Mouse (Mus musculus) intestine, embryonic 16.5 days (tissue): ENCODE data around the gene Arsg. TPM values are rescaled to one million over a fixed set of nuclear protein-coding genes. Genes with fewer than 3 reads are reported as not detected.

ENCODE experiments used
- ATAC-seq: fragments of 200-750 bp; cut with Nextera tagmentation; 2 replicates; pipeline ENCODE4 v1.8.0; 2017; ENCODE audit warnings: moderate TSS enrichment, moderate library complexity
- H3K27ac ChIP-seq: fragments of 300-500 bp; sonication (generic); 2 replicates; pipeline ENCODE4 v1.5.1; 2014; ENCODE audit warnings: mild to moderate bottlenecking, low read length
- H3K27me3 ChIP-seq: fragments of 300-500 bp; sonication (generic); replicated peaks from 2 replicates; pipeline ENCODE4 v1.6.1; 2014; ENCODE audit warnings: low read length, control low read depth, mixed read lengths; ENCODE audit not compliant: control insufficient read depth, insufficient read depth
- H3K36me3 ChIP-seq: fragments of 300-500 bp; sonication (generic); 2 replicates; pipeline ENCODE4 v1.6.1; 2014; ENCODE audit warnings: low read length, control low read depth; ENCODE audit not compliant: control insufficient read depth, insufficient read depth
- H3K4me1 ChIP-seq: fragments of 300-500 bp; sonication (generic); 2 replicates; pipeline ENCODE4 v1.6.1; 2014; ENCODE audit warnings: low read length, control low read depth, mixed read lengths; ENCODE audit not compliant: control insufficient read depth, insufficient read depth
- H3K4me2 ChIP-seq: fragments of 300-500 bp; sonication (generic); 2 replicates; pipeline ENCODE4 v1.6.1; 2014; ENCODE audit warnings: low read depth, low read length, control low read depth
- H3K4me3 ChIP-seq: fragments of 300-500 bp; sonication (generic); 2 replicates; pipeline ENCODE4 v1.5.1; 2014; ENCODE audit warnings: mild to moderate bottlenecking, low read length
- H3K9ac ChIP-seq: fragments of 300-500 bp; sonication (generic); 2 replicates; pipeline ENCODE4 v1.6.1; 2014; ENCODE audit warnings: low read depth, low read length
- H3K9me3 ChIP-seq: fragments of 300-500 bp; sonication (generic); 2 replicates; pipeline ENCODE4 v1.6.1; 2016; ENCODE audit warnings: low read length, control low read depth; ENCODE audit not compliant: control insufficient read depth
- WGBS: fragments of 180-500 bp; shearing (Covaris S2); extraction: QIAGEN DNeasy Blood & Tissue Kit; methylation state at CpG from one replicate; pipeline ENCODE4 v1.1.7; 2014; 5-methylcytosine and 5-hydroxymethylcytosine counted together
- polyA plus RNA-seq: library from polyadenylated mRNA; unstranded; fragments of >200 nt; fragmentation: Nextera tagmentation; extraction: Ambion mirVana; gene quantifications from 2 replicates; pipeline ENCODE4 v1.2.1, GENCODE M21; 2015

Gene Arsg
- polyA plus RNA-seq, 1 experiment from 2014 or later = 3.1 TPM

DNA sequence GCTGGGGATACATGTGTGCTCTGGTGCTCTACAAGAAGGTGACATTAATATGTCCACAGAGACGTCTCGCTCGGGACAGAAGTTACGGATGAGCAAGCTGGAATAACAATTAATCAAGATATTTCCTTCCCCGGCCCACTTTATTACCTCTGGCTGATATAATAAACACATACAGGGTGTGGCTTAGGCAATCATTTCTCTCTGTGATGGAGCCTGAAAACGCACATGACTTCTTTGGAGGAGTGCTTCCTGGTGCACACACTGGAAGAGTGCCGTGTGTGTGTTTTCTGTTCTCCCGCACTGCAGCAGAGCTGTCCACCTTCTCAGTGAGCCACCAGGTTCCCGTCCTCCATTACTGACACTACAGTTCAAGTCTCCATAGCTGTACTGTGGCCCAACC, 24.8 kb downstream of the Arsg start:
- Histone ChIP-seq H3K27ac (peak overlapping the region; percentile 78), H3K9me3 (no peaks in the 10 kb centered on the region), H3K9ac (0 out of 2 replicates have a peak overlapping the region, but pooled peaks have one; percentile 4), H3K4me2 (no peak overlapping the region), H3K4me3 (no peak overlapping the region), H3K4me1 (peaks cover 21% of the 10 kb centered on the region), H3K27me3 (no peaks in the 10 kb centered on the region), H3K36me3 (no peaks in the 10 kb centered on the region)
- WGBS = 49% methylated on average over 9 of the region's 9 CpGs
- ATAC-seq = peak; percentile 80

DNA sequence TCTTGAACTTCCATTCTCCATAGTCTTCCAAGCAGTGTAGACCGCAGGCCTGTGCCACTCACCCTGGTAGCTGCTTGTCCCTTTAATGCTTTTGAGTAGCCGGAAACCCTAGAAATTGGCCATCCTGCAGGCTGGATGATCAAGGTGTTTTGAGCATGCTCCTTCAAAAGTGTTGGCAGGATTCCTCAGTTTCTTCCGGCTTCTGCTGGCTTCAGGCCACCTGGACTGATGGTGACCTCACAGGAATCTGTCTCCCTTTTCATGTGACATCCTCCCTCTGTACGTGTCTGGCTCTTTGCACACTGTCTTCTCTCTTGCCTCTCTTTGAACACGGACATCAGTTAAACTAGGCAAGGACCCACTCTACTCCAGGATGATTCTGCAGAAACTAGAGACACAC, 27.0 kb downstream of the Arsg start:
- no peak overlapping the region for H3K4me2 ChIP-seq
- peaks cover 18% of the 10 kb centered on the region for H3K4me1 ChIP-seq
- no peak overlapping the region for H3K4me3 ChIP-seq
- no peaks in the 10 kb centered on the region for H3K36me3 ChIP-seq
- WGBS = 76% methylated on average over 5 of the region's 5 CpGs
- no peak overlapping the region for H3K27ac ChIP-seq
- H3K9me3 ChIP-seq = no peaks in the 10 kb centered on the region
- ATAC-seq = no peak
- H3K9ac ChIP-seq = no peak overlapping the region
- H3K27me3 ChIP-seq = no peaks in the 10 kb centered on the region

DNA sequence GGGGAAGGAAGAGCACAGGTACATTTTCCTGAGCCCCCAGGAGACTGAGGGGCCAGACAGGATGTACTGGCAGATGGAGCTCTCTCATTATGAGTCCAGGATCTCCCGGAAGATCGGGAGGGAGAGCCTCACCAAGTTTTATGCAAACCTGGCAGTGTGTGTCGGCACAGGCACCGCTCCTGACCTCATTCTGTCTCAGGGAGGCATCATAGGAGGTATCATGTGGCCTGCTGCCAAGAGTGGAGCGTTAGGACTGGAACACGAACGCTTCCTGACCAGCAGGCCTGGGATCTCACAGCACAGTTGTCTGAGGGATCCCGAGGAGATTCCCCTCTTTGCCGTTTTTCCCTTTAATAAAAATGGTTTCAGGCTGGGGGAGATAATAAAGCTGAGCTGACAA, 31.8 kb downstream of the Arsg start:
- H3K4me3 ChIP-seq = no peak overlapping the region
- H3K27me3 ChIP-seq = no peaks in the 10 kb centered on the region
- no peak overlapping the region for H3K27ac ChIP-seq
- no peak overlapping the region for H3K4me2 ChIP-seq
- H3K9me3 ChIP-seq = no peaks in the 10 kb centered on the region
- H3K36me3 ChIP-seq = no peaks in the 10 kb centered on the region
- H3K4me1 ChIP-seq = no peaks in the 10 kb centered on the region; the same call in 1 of the 2 replicates
- 55% methylated on average over 9 of the region's 9 CpGs for WGBS
- H3K9ac ChIP-seq = no peak overlapping the region
- no peak for ATAC-seq

DNA sequence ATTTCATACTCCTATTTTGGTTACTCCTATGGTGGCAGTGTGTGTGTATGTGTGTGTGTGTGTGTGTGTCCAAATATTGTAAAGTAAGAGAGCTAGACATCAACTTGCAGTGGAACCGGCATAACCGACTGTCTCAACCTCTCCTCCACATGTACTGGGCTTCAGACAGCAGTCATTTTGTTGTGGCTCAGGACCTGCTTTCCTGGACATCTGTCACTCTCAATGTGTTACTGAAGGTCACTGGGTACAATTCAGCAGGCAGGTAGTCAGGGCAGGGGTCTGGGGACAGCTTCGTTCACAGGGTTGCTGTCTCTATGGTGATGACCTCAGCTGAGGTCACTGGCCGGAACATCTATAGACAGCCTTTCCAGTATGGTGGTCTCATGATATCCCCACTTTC, 32.6 kb downstream of the Arsg start:
- Histone ChIP-seq H3K9me3 (no peaks in the 10 kb centered on the region), H3K9ac (no peak overlapping the region), H3K36me3 (no peaks in the 10 kb centered on the region), H3K27ac (no peak overlapping the region), H3K27me3 (no peaks in the 10 kb centered on the region), H3K4me3 (no peak overlapping the region), H3K4me1 (no peaks in the 10 kb centered on the region; the same call in 1 of the 2 replicates), H3K4me2 (no peak overlapping the region)
- WGBS = 88% methylated on average over 4 of the region's 4 CpGs
- ATAC-seq = no peak

DNA sequence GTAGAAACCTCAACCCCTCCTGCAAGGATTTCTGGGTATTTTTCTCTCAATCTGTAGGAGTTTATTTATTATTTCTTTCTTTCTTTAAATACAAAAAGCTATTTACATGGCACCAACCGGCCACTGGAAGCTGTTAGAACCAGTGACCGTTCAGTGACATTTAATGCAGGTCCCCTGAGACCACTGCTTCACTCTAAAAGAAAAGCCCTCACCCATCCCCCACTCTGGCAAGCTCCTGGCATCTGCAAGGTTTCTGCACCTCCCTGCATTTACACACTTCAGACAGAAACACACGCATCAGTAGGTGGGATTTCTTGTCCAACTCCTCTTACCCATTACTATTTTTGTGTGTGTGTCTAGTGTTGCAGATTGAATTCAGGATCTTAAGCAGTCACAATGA, 33.9 kb downstream of the Arsg start:
- H3K36me3 ChIP-seq = no peaks in the 10 kb centered on the region
- 51% methylated on average over 3 of the region's 3 CpGs for WGBS

DNA sequence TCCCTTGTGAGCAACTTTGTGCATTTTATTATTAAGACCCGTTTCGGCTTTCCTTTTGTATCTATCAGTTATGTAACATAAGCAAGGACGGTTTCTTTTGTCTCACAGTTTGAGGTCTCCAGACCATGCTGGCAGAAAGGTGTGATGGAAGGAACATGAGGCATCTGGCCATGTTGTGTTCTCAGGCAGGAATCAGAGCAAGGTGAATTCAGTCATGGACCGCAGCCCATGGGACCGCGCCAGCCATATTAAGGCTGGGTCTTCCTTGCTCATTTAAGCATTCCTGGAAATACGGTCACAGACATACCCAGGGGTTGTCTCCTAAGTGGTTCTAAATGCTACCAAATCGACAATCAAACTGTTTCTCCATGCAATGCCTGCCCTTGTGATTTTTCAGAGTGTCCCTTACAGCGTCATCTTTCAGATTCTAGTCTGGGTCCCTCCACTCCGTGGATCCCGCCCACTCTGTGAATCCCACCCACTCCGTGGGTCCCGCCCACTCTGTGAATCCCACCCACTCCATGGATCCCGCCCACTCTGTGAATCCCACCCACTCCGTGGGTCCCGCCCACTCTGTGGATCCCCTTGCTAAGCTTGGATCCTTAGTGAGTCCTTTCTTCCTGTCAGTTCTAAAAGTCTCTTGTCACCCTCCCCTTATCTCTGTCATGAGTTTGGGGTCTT, 40.0 kb downstream of the Arsg start:
- Histone ChIP-seq H3K4me1 (peaks cover 6% of the 10 kb centered on the region; the same call in 1 of the 2 replicates), H3K9ac (no peak overlapping the region), H3K36me3 (no peaks in the 10 kb centered on the region), H3K9me3 (no peaks in the 10 kb centered on the region), H3K27ac (no peak overlapping the region), H3K4me2 (no peak overlapping the region), H3K27me3 (no peaks in the 10 kb centered on the region), H3K4me3 (no peak overlapping the region)
- WGBS = 84% methylated on average over 16 of the region's 16 CpGs
- no peak for ATAC-seq

More for the DNA sequence above, 33.9 kb downstream of the Arsg start:
- no peak for ATAC-seq
- Histone ChIP-seq H3K9me3 (no peaks in the 10 kb centered on the region), H3K4me2 (no peak overlapping the region), H3K27ac (no peak overlapping the region), H3K9ac (no peak overlapping the region), H3K27me3 (no peaks in the 10 kb centered on the region), H3K4me1 (no peaks in the 10 kb centered on the region; the same call in 1 of the 2 replicates), H3K4me3 (no peak overlapping the region)

DNA sequence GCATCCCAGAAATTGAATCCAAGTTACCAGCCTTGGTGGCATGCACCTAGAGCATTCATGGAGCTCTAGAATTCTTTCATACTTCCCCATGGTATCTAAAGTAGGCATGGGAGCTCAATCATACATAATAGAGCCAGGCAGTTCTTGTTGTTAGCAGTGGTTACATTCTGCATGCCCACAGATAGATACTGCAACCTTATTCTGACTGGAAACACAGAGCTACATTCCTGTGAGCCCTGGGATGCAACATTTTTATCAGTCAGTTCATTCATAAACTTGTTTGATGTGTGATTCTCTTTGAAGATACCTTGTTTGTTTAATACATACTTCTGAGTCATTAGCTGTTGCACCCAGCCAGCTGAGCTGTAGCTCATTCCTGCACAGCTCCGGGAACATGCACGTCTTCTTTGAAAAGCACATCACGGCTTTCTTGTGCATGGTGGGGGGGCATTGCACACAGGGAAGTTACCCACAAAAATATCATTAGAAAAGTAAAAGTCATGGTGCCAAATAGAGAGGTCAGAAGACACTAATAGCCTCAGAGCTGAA, 41.0 kb downstream of the Arsg start:
- Histone ChIP-seq H3K4me1 (peaks cover 6% of the 10 kb centered on the region; the same call in 1 of the 2 replicates), H3K27ac (no peak overlapping the region), H3K36me3 (no peaks in the 10 kb centered on the region), H3K9ac (no peak overlapping the region), H3K4me3 (no peak overlapping the region), H3K27me3 (no peaks in the 10 kb centered on the region), H3K9me3 (no peaks in the 10 kb centered on the region), H3K4me2 (no peak overlapping the region)
- WGBS = 30% methylated on average over 3 of the region's 3 CpGs
- ATAC-seq = peak; percentile 52; the same call in 1 of the 2 replicates

DNA sequence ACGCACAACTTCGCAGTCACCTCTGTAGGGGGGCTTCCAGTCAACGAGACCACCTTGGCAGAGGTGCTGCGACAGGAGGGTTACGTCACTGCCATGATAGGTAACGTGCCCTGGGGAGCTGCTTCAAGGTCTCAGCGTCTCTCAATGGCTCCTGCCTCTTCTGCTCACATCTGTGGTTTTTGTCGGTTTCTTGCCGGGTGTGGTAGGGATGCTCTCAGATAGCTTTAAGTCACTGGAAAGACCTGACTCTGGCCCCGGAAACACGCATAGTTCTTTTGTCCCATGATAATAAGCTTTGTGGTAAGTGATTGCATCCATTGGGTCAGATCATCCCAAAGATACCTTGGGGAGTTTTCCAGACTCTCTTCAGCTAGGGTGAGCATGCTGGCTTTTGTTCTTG, 44.2 kb downstream of the Arsg start:
- Histone ChIP-seq H3K4me3 (no peak overlapping the region), H3K4me1 (peaks cover 6% of the 10 kb centered on the region; the same call in 1 of the 2 replicates), H3K4me2 (no peak overlapping the region), H3K9ac (no peak overlapping the region), H3K27me3 (no peaks in the 10 kb centered on the region), H3K9me3 (no peaks in the 10 kb centered on the region), H3K27ac (no peak overlapping the region), H3K36me3 (no peaks in the 10 kb centered on the region)
- ATAC-seq = no peak
- WGBS = 86% methylated on average over 11 of the region's 11 CpGs

DNA sequence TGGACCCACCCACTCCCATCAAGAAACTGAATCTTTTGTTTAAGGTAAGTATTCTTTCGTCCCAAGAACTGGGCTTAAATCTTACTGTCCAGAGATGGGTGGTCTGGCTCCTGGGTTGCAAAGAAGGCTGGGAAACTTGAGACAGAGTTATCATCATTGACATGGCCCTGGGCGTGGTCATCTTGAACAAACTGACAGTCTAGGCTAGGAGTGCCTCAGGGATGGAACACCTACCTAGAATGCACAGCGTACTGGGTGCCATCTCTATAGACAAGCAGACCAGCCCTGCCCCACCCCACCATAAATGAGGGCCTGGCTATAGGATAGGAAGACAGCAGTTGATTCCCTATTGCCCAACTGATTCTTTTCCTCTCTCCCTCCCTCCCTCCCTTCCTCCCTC, 44.6 kb downstream of the Arsg start:
- Histone ChIP-seq H3K27me3 (no peaks in the 10 kb centered on the region), H3K9me3 (no peaks in the 10 kb centered on the region), H3K27ac (no peak overlapping the region), H3K9ac (no peak overlapping the region), H3K4me1 (peaks cover 6% of the 10 kb centered on the region; the same call in 1 of the 2 replicates), H3K4me2 (no peak overlapping the region), H3K4me3 (no peak overlapping the region), H3K36me3 (no peaks in the 10 kb centered on the region)
- 88% methylated on average over 3 of the region's 3 CpGs for WGBS
- peak; percentile 69 for ATAC-seq
